Mouse (Mus musculus): ENCODE data around the gene Gm11096. TPM values are rescaled to one million over a fixed set of nuclear protein-coding genes. Genes with fewer than 3 reads are reported as not detected.

Gene Gm11096
- not detected in 2 replicates for polyA plus RNA-seq (2011; ENCODE audit: insufficient read depth, insufficient read length, low read depth, missing spikeins)

GRCm38 (mm10) chr17:81441463-81441862 is at the start of gene Gm11096:
Gene Gm11096, plus strand, starts transcription at chr17:81441763.
- no peak for TF ChIP-seq POLR2A (IDR thresholded peaks at IDR 0.05; ENCODE audit: insufficient read depth, low read length)
- TF ChIP-seq EP300 (IDR thresholded peaks at IDR 0.05; ENCODE audit: insufficient read depth, low read depth, low read length) = no peak
- Histone ChIP-seq H3K4me3 (ENCODE audit: low read depth, low read length) (no peak within 1 kb of the TSS), H3K9ac (ENCODE audit: low read depth, poor library complexity, severe bottlenecking) (no peak within 1 kb of the TSS), H3K27me3 (ENCODE audit: control insufficient read depth, insufficient read depth, low read length, poor library complexity, severe bottlenecking) (no peaks in the 10 kb centered on the region), H3K27ac (ENCODE audit: insufficient read depth, low read length) (no peak within 1 kb of the TSS), H3K36me3 (ENCODE audit: control insufficient read depth, insufficient read depth, low read length, poor library complexity, severe bottlenecking) (no peaks in the 10 kb centered on the region), H3K4me1 (ENCODE audit: control insufficient read depth, insufficient read depth, low read length) (no peaks in the 10 kb centered on the region), H3K9me3 (replicated peaks; ENCODE audit: control insufficient read depth, insufficient read depth, low read length, poor library complexity, severe bottlenecking) (no peaks in the 10 kb centered on the region)

GRCm38 (mm10) chr17:81393040-81393439 is 48.5 kb upstream of the Gm11096 start:
- Histone ChIP-seq H3K36me3 (ENCODE audit: control insufficient read depth, insufficient read depth, low read length, poor library complexity, severe bottlenecking) (no peaks in the 10 kb centered on the region), H3K4me1 (ENCODE audit: control insufficient read depth, insufficient read depth, low read length) (no peaks in the 10 kb centered on the region), H3K4me3 (ENCODE audit: low read depth, low read length) (no peak overlapping the region), H3K27me3 (ENCODE audit: control insufficient read depth, insufficient read depth, low read length, poor library complexity, severe bottlenecking) (no peaks in the 10 kb centered on the region), H3K9me3 (replicated peaks; ENCODE audit: control insufficient read depth, insufficient read depth, low read length, poor library complexity, severe bottlenecking) (no peaks in the 10 kb centered on the region), H3K9ac (ENCODE audit: low read depth, poor library complexity, severe bottlenecking) (no peak overlapping the region), H3K27ac (ENCODE audit: insufficient read depth, low read length) (no peak overlapping the region)
- no peak for TF ChIP-seq CTCF (IDR thresholded peaks at IDR 0.05; ENCODE audit: low read depth, low read length)
- no peak for TF ChIP-seq EP300 (IDR thresholded peaks at IDR 0.05; ENCODE audit: insufficient read depth, low read depth, low read length)
- TF ChIP-seq POLR2A (IDR thresholded peaks at IDR 0.05; ENCODE audit: insufficient read depth, low read length) = no peak

- Histone ChIP-seq H3K4me1 (ENCODE audit: control insufficient read depth, insufficient read depth, low read length) (no peaks in the 10 kb centered on the region), H3K27ac (ENCODE audit: insufficient read depth, low read length) (no peak overlapping the region), H3K27me3 (ENCODE audit: control insufficient read depth, insufficient read depth, low read length, poor library complexity, severe bottlenecking) (no peaks in the 10 kb centered on the region), H3K9ac (ENCODE audit: low read depth, poor library complexity, severe bottlenecking) (no peak overlapping the region), H3K9me3 (replicated peaks; ENCODE audit: control insufficient read depth, insufficient read depth, low read length, poor library complexity, severe bottlenecking) (no peaks in the 10 kb centered on the region), H3K36me3 (ENCODE audit: control insufficient read depth, insufficient read depth, low read length, poor library complexity, severe bottlenecking) (no peaks in the 10 kb centered on the region), H3K4me3 (ENCODE audit: low read depth, low read length) (no peak overlapping the region)
- TF ChIP-seq EP300 (IDR thresholded peaks at IDR 0.05; ENCODE audit: insufficient read depth, low read depth, low read length) (no peak), POLR2A (IDR thresholded peaks at IDR 0.05; ENCODE audit: insufficient read depth, low read length) (no peak), CTCF (IDR thresholded peaks at IDR 0.05; ENCODE audit: low read depth, low read length) (no peak)
Observed at GRCm38 (mm10) chr17:81394124-81394523, 47.4 kb upstream of the Gm11096 start.

DNA sequence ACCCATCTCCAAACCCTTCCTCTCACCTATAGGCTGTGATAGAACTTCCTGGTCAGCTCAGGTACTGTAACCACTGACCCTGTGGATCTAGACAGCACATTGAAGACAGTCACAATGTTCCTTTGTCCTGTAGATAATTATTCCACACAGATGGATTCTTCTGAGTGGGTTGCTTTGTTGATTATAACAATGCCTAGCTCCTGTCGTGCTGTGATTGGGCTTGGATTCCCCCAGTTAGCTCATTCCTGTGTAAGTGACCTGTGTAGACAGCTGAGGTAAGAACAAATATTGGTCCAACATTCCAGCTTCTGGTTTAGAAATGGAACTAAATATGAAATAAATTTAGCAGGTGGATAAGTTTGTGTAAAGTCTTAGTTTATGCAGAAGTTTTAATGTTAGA is 44.1 kb upstream of the Gm11096 start:
- H3K4me1 ChIP-seq (ENCODE audit: control insufficient read depth, insufficient read depth, low read length) = no peaks in the 10 kb centered on the region

GRCm38 (mm10) chr17:81400377-81400776 is 41.2 kb upstream of the Gm11096 start:
- Histone ChIP-seq H3K4me1 (ENCODE audit: control insufficient read depth, insufficient read depth, low read length) (no peaks in the 10 kb centered on the region), H3K27ac (ENCODE audit: insufficient read depth, low read length) (no peak overlapping the region), H3K36me3 (ENCODE audit: control insufficient read depth, insufficient read depth, low read length, poor library complexity, severe bottlenecking) (no peaks in the 10 kb centered on the region), H3K27me3 (ENCODE audit: control insufficient read depth, insufficient read depth, low read length, poor library complexity, severe bottlenecking) (no peaks in the 10 kb centered on the region), H3K4me3 (ENCODE audit: low read depth, low read length) (no peak overlapping the region), H3K9ac (ENCODE audit: low read depth, poor library complexity, severe bottlenecking) (no peak overlapping the region), H3K9me3 (replicated peaks; ENCODE audit: control insufficient read depth, insufficient read depth, low read length, poor library complexity, severe bottlenecking) (no peaks in the 10 kb centered on the region)
- TF ChIP-seq POLR2A (IDR thresholded peaks at IDR 0.05; ENCODE audit: insufficient read depth, low read length) = no peak

More for the DNA sequence above, 44.1 kb upstream of the Gm11096 start:
- Histone ChIP-seq H3K36me3 (ENCODE audit: control insufficient read depth, insufficient read depth, low read length, poor library complexity, severe bottlenecking) (no peaks in the 10 kb centered on the region), H3K4me3 (ENCODE audit: low read depth, low read length) (no peak overlapping the region), H3K27me3 (ENCODE audit: control insufficient read depth, insufficient read depth, low read length, poor library complexity, severe bottlenecking) (no peaks in the 10 kb centered on the region), H3K9me3 (replicated peaks; ENCODE audit: control insufficient read depth, insufficient read depth, low read length, poor library complexity, severe bottlenecking) (no peaks in the 10 kb centered on the region), H3K9ac (ENCODE audit: low read depth, poor library complexity, severe bottlenecking) (no peak overlapping the region), H3K27ac (ENCODE audit: insufficient read depth, low read length) (no peak overlapping the region)
- TF ChIP-seq EP300 (IDR thresholded peaks at IDR 0.05; ENCODE audit: insufficient read depth, low read depth, low read length) (no peak), CTCF (IDR thresholded peaks at IDR 0.05; ENCODE audit: low read depth, low read length) (no peak), POLR2A (IDR thresholded peaks at IDR 0.05; ENCODE audit: insufficient read depth, low read length) (no peak)

DNA sequence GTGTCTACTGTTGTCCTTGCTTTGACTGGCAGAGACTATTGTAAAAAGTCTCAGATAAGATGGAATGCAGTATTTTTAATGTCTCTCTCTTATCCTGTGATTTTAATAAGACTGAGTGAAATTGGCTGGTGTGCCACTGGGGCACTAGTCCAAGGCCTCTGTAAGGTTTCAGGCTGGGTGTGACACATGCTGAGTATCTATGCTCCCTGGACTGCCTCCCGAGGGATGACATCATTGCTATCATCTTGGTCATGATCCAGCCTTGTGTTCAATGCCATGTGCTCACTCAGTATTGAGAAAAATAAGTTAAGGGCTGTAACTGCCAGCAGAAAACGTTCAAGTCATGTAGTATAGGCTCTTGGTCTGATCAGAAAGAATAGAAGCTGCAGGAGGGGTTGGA is 38.9 kb upstream of the Gm11096 start:
- Histone ChIP-seq H3K27me3 (ENCODE audit: control insufficient read depth, insufficient read depth, low read length, poor library complexity, severe bottlenecking) (no peaks in the 10 kb centered on the region), H3K36me3 (ENCODE audit: control insufficient read depth, insufficient read depth, low read length, poor library complexity, severe bottlenecking) (no peaks in the 10 kb centered on the region), H3K9ac (ENCODE audit: low read depth, poor library complexity, severe bottlenecking) (no peak overlapping the region), H3K27ac (ENCODE audit: insufficient read depth, low read length) (no peak overlapping the region), H3K4me1 (ENCODE audit: control insufficient read depth, insufficient read depth, low read length) (no peaks in the 10 kb centered on the region), H3K4me3 (ENCODE audit: low read depth, low read length) (no peak overlapping the region), H3K9me3 (replicated peaks; ENCODE audit: control insufficient read depth, insufficient read depth, low read length, poor library complexity, severe bottlenecking) (no peaks in the 10 kb centered on the region)
- TF ChIP-seq EP300 (IDR thresholded peaks at IDR 0.05; ENCODE audit: insufficient read depth, low read depth, low read length) (no peak), CTCF (IDR thresholded peaks at IDR 0.05; ENCODE audit: low read depth, low read length) (no peak), POLR2A (IDR thresholded peaks at IDR 0.05; ENCODE audit: insufficient read depth, low read length) (no peak)

All from ES-Bruce4 (cell line).